Mouse (Mus musculus): ENCODE results near the gene Cacna1g. TPM values are rescaled to one million over a fixed set of nuclear protein-coding genes. Genes with fewer than 3 reads are reported as not detected.

Gene Cacna1g
- 15.0 and 18.8 TPM in 2 replicates for polyA plus RNA-seq (2015; fragmentation: Nextera tagmentation; extraction: Ambion mirVana)

- Histone ChIP-seq H3K4me2 (peak within 1 kb of the TSS; percentile 94), H3K4me1 (replicated peaks) (peaks cover 52% of the 10 kb centered on the region), H3K9me3 (no peaks in the 10 kb centered on the region), H3K9ac (peak within 1 kb of the TSS; percentile 98), H3K27me3 (no peaks in the 10 kb centered on the region), H3K27ac (replicated peaks) (peak within 1 kb of the TSS; percentile 83), H3K4me3 (peak within 1 kb of the TSS; percentile 93), H3K36me3 (no peaks in the 10 kb centered on the region)
- under 1% methylated on average over 41 of the region's 71 CpGs for WGBS
- ATAC-seq (ENCODE audit: low FRiP score, low read depth), result peak; percentile 85
Measured at GRCm38 (mm10) chr11:94473707-94474543, at the start of gene Cacna1g. Gene Cacna1g (minus strand): TSS chr11:94474198.

- peak within 1 kb of the TSS; percentile 54 for H3K4me3 ChIP-seq
- H3K27me3 ChIP-seq, result no peaks in the 10 kb centered on the region
- H3K4me2 ChIP-seq, result peak within 1 kb of the TSS; percentile 97
- H3K9ac ChIP-seq, result peak within 1 kb of the TSS; percentile 70
- no peaks in the 10 kb centered on the region for H3K9me3 ChIP-seq
- H3K4me1 ChIP-seq (replicated peaks), result peaks cover 15% of the 10 kb centered on the region
- WGBS, result 1% methylated on average over 42 of the region's 42 CpGs
- ATAC-seq (ENCODE audit: low FRiP score, low read depth), result peak; percentile 86
- H3K36me3 ChIP-seq, result no peaks in the 10 kb centered on the region
- H3K27ac ChIP-seq (replicated peaks), result peak within 1 kb of the TSS; percentile 42
Measured at GRCm38 (mm10) chr11:94521219-94521843, 47.3 kb upstream of the Cacna1g start, which contains the start of gene Mycbpap. Gene Mycbpap (minus strand): TSS chr11:94521742.

GRCm38 (mm10) chr11:94513452-94513851 is 39.5 kb upstream of the Cacna1g start:
- no peaks in the 10 kb centered on the region for H3K27me3 ChIP-seq
- H3K9ac ChIP-seq, result no peak overlapping the region
- ATAC-seq (ENCODE audit: low FRiP score, low read depth), result no peak

GRCm38 (mm10) chr11:94508976-94509375 is 35.0 kb upstream of the Cacna1g start:
- no peak overlapping the region for H3K27ac ChIP-seq (replicated peaks)
- H3K4me1 ChIP-seq (replicated peaks), result no peaks in the 10 kb centered on the region
- WGBS, result 92% methylated on average over 10 of the region's 10 CpGs
- no peak overlapping the region for H3K9ac ChIP-seq
- no peak for ATAC-seq (ENCODE audit: low FRiP score, low read depth)
- H3K4me3 ChIP-seq, result no peak overlapping the region
- no peaks in the 10 kb centered on the region for H3K36me3 ChIP-seq
- H3K4me2 ChIP-seq, result no peak overlapping the region
- no peaks in the 10 kb centered on the region for H3K27me3 ChIP-seq
- H3K9me3 ChIP-seq, result no peaks in the 10 kb centered on the region

More at GRCm38 (mm10) chr11:94513452-94513851, 39.5 kb upstream of the Cacna1g start:
- Histone ChIP-seq H3K4me3 (no peak overlapping the region), H3K27ac (replicated peaks) (no peak overlapping the region), H3K36me3 (no peaks in the 10 kb centered on the region), H3K9me3 (no peaks in the 10 kb centered on the region), H3K4me1 (replicated peaks) (no peaks in the 10 kb centered on the region), H3K4me2 (no peak overlapping the region)
- 68% methylated on average over 9 of the region's 9 CpGs for WGBS

GRCm38 (mm10) chr11:94501482-94501881 is 27.5 kb upstream of the Cacna1g start:
- Histone ChIP-seq H3K27ac (replicated peaks) (no peak overlapping the region), H3K9me3 (no peaks in the 10 kb centered on the region), H3K4me2 (no peak overlapping the region), H3K4me3 (no peak overlapping the region), H3K36me3 (no peaks in the 10 kb centered on the region), H3K9ac (no peak overlapping the region), H3K4me1 (replicated peaks) (peaks cover 24% of the 10 kb centered on the region), H3K27me3 (peaks cover 7% of the 10 kb centered on the region; the same call in 1 of the 2 replicates)
- 91% methylated on average over 8 of the region's 8 CpGs for WGBS
- no peak for ATAC-seq (ENCODE audit: low FRiP score, low read depth)

GRCm38 (mm10) chr11:94500362-94500761 is 26.4 kb upstream of the Cacna1g start:
- ATAC-seq (ENCODE audit: low FRiP score, low read depth), result 0 out of 2 replicates have a peak, but pooled peaks have one; percentile 9
- Histone ChIP-seq H3K9me3 (no peaks in the 10 kb centered on the region), H3K27me3 (peaks cover 7% of the 10 kb centered on the region; the same call in 1 of the 2 replicates), H3K4me2 (0 out of 2 replicates have a peak overlapping the region, but pooled peaks have one; percentile 57), H3K4me3 (no peak overlapping the region; the same call in 1 of the 2 replicates), H3K27ac (replicated peaks) (no peak overlapping the region), H3K9ac (no peak overlapping the region), H3K4me1 (replicated peaks) (peaks cover 24% of the 10 kb centered on the region), H3K36me3 (no peaks in the 10 kb centered on the region)
- 27% methylated on average over 8 of the region's 8 CpGs for WGBS

DNA sequence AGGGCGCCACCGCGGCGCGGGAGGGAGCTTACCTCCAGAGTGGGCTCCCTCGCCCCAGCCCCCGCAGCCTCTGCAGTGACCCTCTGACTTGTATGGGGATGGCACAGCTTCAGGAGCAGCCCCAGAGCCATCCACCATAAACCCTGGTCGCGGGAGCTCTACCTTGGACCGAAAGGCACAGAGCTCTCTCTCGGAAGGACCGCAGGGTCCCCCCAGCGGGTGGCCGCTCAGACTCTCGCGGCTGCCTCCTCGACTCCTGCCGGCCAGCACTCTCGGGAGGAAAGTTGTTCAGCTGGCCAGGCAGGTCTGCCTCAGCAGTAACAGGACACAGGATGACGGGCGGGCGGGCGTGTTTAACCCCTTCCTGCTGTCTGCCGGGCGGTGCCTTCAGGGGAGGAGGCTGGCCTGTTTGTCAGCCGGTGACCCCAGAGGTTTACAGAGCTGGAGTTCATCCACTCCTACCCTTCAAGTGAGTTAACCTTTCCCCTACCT is 25.7 kb upstream of the Cacna1g start, which contains the start of gene Epn3:
Epn3 (minus strand) TSS at position 314 of the 492 bp plus-strand sequence.
- Histone ChIP-seq H3K27me3 (peaks cover 7% of the 10 kb centered on the region; the same call in 1 of the 2 replicates), H3K4me2 (peak within 1 kb of the TSS; percentile 57), H3K4me3 (peak within 1 kb of the TSS; percentile 29), H3K9ac (no peak within 1 kb of the TSS), H3K4me1 (replicated peaks) (peaks cover 24% of the 10 kb centered on the region), H3K27ac (replicated peaks) (no peak within 1 kb of the TSS), H3K36me3 (no peaks in the 10 kb centered on the region), H3K9me3 (no peaks in the 10 kb centered on the region)
- ATAC-seq (ENCODE audit: low FRiP score, low read depth), result 0 out of 2 replicates have a peak, but pooled peaks have one; percentile 10
- WGBS, result under 1% methylated on average over 26 of the region's 26 CpGs

- Histone ChIP-seq H3K9me3 (no peaks in the 10 kb centered on the region), H3K9ac (no peak overlapping the region), H3K4me1 (replicated peaks) (peaks cover 24% of the 10 kb centered on the region), H3K27me3 (peaks cover 7% of the 10 kb centered on the region; the same call in 1 of the 2 replicates), H3K4me3 (peak overlapping the region; percentile 29; the same call in 1 of the 2 replicates), H3K4me2 (peak overlapping the region; percentile 57), H3K36me3 (no peaks in the 10 kb centered on the region), H3K27ac (replicated peaks) (no peak overlapping the region)
- WGBS, result 6% methylated on average over 2 of the region's 2 CpGs
- ATAC-seq (ENCODE audit: low FRiP score, low read depth), result 0 out of 2 replicates have a peak, but pooled peaks have one; percentile 39
Measured at GRCm38 (mm10) chr11:94499035-94499434, 25.0 kb upstream of the Cacna1g start.

DNA sequence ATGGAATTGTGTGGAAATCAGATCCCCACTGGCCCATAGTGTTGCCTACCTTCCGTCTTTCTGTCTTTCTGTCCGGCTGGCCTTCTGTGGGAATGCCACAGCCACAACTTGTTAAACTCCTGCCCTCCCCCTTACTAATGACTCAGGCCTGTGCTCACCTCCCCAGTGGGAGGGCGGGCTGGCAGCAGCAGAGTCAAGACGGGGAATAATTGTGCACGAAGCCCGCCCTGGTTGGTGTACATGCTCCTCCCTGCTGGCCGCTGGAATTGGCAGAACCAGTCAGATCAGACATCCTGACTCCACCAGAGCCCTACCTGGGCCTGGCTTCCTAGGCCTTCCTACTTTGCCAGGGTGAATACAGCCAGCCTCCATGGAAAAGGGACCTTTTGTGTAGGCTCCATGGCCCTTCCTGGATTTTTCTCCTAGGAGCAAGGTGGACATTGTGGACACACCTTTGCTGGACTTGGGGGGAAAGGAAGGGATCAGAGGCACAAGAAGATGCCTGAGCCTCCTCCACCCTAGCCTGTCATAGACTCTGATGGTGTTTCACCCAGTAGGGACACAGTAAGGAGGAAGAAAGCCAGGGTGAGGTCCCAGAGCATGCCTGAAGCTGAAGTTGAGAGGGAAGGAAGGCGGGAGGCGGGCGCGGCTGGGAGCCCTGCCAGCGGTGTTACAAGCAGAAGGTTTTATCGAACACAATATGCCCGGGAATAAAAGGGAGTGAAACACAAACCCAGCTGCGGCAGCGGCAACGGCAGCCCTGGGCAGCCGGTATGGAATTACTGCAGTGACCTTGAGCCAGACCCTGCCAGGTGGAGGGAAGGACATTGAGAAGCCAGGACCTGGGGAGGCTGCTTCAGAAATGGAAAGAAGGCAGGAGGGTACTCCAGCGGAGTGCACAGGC is 24.3 kb upstream of the Cacna1g start:
- peak overlapping the region; percentile 57 for H3K4me2 ChIP-seq
- H3K4me3 ChIP-seq, result no peak overlapping the region
- H3K36me3 ChIP-seq, result no peaks in the 10 kb centered on the region
- ATAC-seq (ENCODE audit: low FRiP score, low read depth), result no peak; the same call in 1 of the 2 replicates
- peaks cover 7% of the 10 kb centered on the region for H3K27me3 ChIP-seq
- no peak overlapping the region for H3K9ac ChIP-seq
- peaks cover 24% of the 10 kb centered on the region for H3K4me1 ChIP-seq (replicated peaks)
- H3K27ac ChIP-seq (replicated peaks), result no peak overlapping the region
- 20% methylated on average over 19 of the region's 19 CpGs for WGBS
- no peaks in the 10 kb centered on the region for H3K9me3 ChIP-seq

DNA sequence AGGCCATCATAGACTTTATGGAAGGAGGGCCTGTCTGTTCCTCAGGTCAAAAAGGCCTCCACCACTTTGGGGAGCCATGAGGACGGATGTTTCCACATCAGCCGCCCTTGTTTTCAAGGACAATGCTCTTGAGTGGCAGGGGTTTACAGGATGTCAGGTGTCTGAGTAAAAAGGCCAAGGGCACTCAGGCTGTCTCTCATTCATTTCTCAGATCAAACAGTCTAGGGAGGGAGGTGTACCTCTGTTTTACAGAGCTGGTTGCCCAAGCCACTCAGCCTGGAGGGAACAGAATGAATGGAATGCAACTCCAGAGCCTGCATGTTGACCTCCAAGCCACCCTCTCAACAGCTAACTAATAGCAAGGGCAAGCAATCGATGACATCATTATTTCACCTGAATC is 21.4 kb upstream of the Cacna1g start:
- WGBS, result 79% methylated on average over 3 of the region's 3 CpGs
- no peak overlapping the region for H3K9ac ChIP-seq
- no peak for ATAC-seq (ENCODE audit: low FRiP score, low read depth)
- H3K27ac ChIP-seq (replicated peaks), result no peak overlapping the region
- H3K27me3 ChIP-seq, result peaks cover 11% of the 10 kb centered on the region
- H3K4me2 ChIP-seq, result no peak overlapping the region
- H3K4me1 ChIP-seq (replicated peaks), result peaks cover 36% of the 10 kb centered on the region
- no peaks in the 10 kb centered on the region for H3K9me3 ChIP-seq
- no peak overlapping the region for H3K4me3 ChIP-seq
- no peaks in the 10 kb centered on the region for H3K36me3 ChIP-seq

DNA sequence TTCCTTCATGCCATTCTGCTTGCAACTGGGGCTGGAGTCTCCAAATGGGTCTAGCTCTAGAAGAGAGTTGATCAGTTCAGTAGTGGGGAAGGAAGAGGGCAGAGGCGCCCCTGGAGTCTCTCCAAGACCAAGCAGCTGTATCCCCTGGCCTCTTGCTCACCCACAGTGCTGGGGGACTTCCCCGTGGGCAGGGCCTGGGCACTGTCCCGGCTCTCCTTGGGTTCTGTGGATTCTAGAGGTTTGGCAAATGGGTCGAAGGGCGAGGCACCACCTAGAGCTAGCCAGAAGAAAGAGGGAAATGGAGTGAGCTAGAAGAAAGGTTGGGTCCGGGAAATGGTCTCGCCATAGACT is 17.7 kb upstream of the Cacna1g start:
- Histone ChIP-seq H3K4me3 (peak overlapping the region; percentile 51), H3K9me3 (no peaks in the 10 kb centered on the region), H3K27me3 (peaks cover 10% of the 10 kb centered on the region; the same call in 1 of the 2 replicates), H3K27ac (replicated peaks) (no peak overlapping the region), H3K4me1 (replicated peaks) (peaks cover 12% of the 10 kb centered on the region), H3K36me3 (no peaks in the 10 kb centered on the region), H3K4me2 (peak overlapping the region; percentile 78), H3K9ac (peak overlapping the region; percentile 61; the same call in 1 of the 2 replicates)
- ATAC-seq (ENCODE audit: low FRiP score, low read depth), result no peak
- 72% methylated on average over 7 of the region's 7 CpGs for WGBS

All from hindbrain, embryonic 15.5 days (tissue).